Mouse (Mus musculus) spleen, postnatal 4 days (tissue): ENCODE measurements around the gene Robo4.

Experiments
- DNase-seq, 2 experiments: peaks; one replicate each; pipeline ENCODE4 v3.0.0; 2022; ENCODE audit warnings: low spot score in 2 of 2

The Robo4 gene

GRCm38 (mm10) chr9:37402501-37402900, 804 bp downstream of the Robo4 start:
- no peak for DNase-seq

- no peak for DNase-seq
Measured at GRCm38 (mm10) chr9:37403011-37403410, 1.3 kb downstream of the Robo4 start.

GRCm38 (mm10) chr9:37406372-37406771, 4.7 kb downstream of the Robo4 start:
- DNase-seq = no peak

GRCm38 (mm10) chr9:37407850-37408502, 6.3 kb downstream of the Robo4 start:
- DNase-seq = no peak

GRCm38 (mm10) chr9:37409698-37410445, 8.2 kb downstream of the Robo4 start:
- no peak for DNase-seq

- DNase-seq = no peak
Measured at GRCm38 (mm10) chr9:37412989-37413388, 11.3 kb downstream of the Robo4 start.

GRCm38 (mm10) chr9:37414666-37415065, 13.0 kb downstream of the Robo4 start:
- DNase-seq = no peak

GRCm38 (mm10) chr9:37418791-37419190, 17.1 kb downstream of the Robo4 start:
- DNase-seq = no peak

GRCm38 (mm10) chr9:37420676-37421075, 19.0 kb downstream of the Robo4 start:
- DNase-seq = peak; percentile 71 to 83

- DNase-seq = peak in 1 of 2 experiments; percentile 68
Measured at GRCm38 (mm10) chr9:37421239-37421638, 19.5 kb downstream of the Robo4 start.

GRCm38 (mm10) chr9:37429326-37429725, 27.6 kb downstream of the Robo4 start:
- DNase-seq = no peak

GRCm38 (mm10) chr9:37430582-37430981, 28.9 kb downstream of the Robo4 start:
- peak; percentile 64 to 88 for DNase-seq

GRCm38 (mm10) chr9:37432026-37432666, 30.4 kb downstream of the Robo4 start:
- DNase-seq = no peak

- no peak for DNase-seq
Measured at GRCm38 (mm10) chr9:37432720-37433421, 31.2 kb downstream of the Robo4 start, which contains the start of gene Robo3. TSS of gene Robo3 (minus strand) at chr9:37433246.

GRCm38 (mm10) chr9:37433823-37434560, 32.3 kb downstream of the Robo4 start:
- no peak for DNase-seq

- DNase-seq = no peak
Measured at GRCm38 (mm10) chr9:37434932-37435331, 33.2 kb downstream of the Robo4 start.

GRCm38 (mm10) chr9:37435616-37436015, 33.9 kb downstream of the Robo4 start:
- no peak for DNase-seq

- DNase-seq = no peak
Measured at GRCm38 (mm10) chr9:37437772-37438735, 36.4 kb downstream of the Robo4 start.

- DNase-seq = peak in 1 of 2 experiments; percentile 11
Measured at GRCm38 (mm10) chr9:37452401-37452800, 50.7 kb downstream of the Robo4 start.

- DNase-seq = peak in 1 of 2 experiments; percentile 31
Measured at GRCm38 (mm10) chr9:37453328-37453727, 51.6 kb downstream of the Robo4 start.
